Mouse (Mus musculus) neural tube, embryonic 11.5 days (tissue): Measurements from ENCODE around the gene Tnfsf9. TPM values are rescaled to one million over a fixed set of nuclear protein-coding genes. Genes with fewer than 3 reads are reported as not detected.
"Not testable (repeated sequence)": the region's sequence is repeated elsewhere in the genome, so short reads cannot be mapped to it uniquely, and the experiment has no call there.

Experiments used
- ATAC-seq: fragments of 200-750 bp; cut with Nextera tagmentation; 2 replicates; pipeline ENCODE4 v1.8.0; 2017; ENCODE audit warnings: moderate number of reproducible peaks, mild to moderate bottlenecking, moderate TSS enrichment, moderate library complexity; ENCODE audit not compliant: insufficient read depth, low FRiP score, low TSS enrichment
- DNase-seq: peaks from one replicate; pipeline ENCODE4 v3.0.0-alpha.2; 2015; ENCODE audit warnings: low spot score
- H3K27ac ChIP-seq: fragments of 300-500 bp; sonication (generic); 2 replicates; pipeline ENCODE4 v1.5.1; 2014; ENCODE audit warnings: low read depth, mild to moderate bottlenecking, low read length
- H3K27me3 ChIP-seq: fragments of 300-500 bp; sonication (generic); 2 replicates; pipeline ENCODE4 v1.6.1; 2014; ENCODE audit warnings: mild to moderate bottlenecking, low read length, mixed read lengths; ENCODE audit not compliant: control insufficient read depth, insufficient read depth
- H3K36me3 ChIP-seq: fragments of 300-500 bp; sonication (generic); 2 replicates; pipeline ENCODE4 v1.6.1; 2014; ENCODE audit warnings: mild to moderate bottlenecking, low read length, moderate library complexity, mixed read lengths; ENCODE audit not compliant: control insufficient read depth, insufficient read depth
- H3K4me1 ChIP-seq: fragments of 300-500 bp; sonication (generic); 2 replicates; pipeline ENCODE4 v1.6.1; 2014; ENCODE audit warnings: low read length, mixed read lengths; ENCODE audit not compliant: control insufficient read depth, insufficient read depth
- H3K4me2 ChIP-seq: fragments of 300-500 bp; sonication (generic); 2 replicates; pipeline ENCODE4 v1.6.1; 2014; ENCODE audit warnings: low read depth, mild to moderate bottlenecking, moderate library complexity
- H3K4me3 ChIP-seq: fragments of 300-500 bp; sonication (generic); 2 replicates; pipeline ENCODE4 v1.5.1; 2014; ENCODE audit warnings: low read depth, low read length
- H3K9ac ChIP-seq: fragments of 300-500 bp; sonication (generic); 2 replicates; pipeline ENCODE4 v1.6.1; 2014; ENCODE audit warnings: mild to moderate bottlenecking, low read length
- H3K9me3 ChIP-seq: fragments of 300-500 bp; sonication (generic); 2 replicates; pipeline ENCODE4 v1.6.1; 2016; ENCODE audit warnings: low read length; ENCODE audit not compliant: control insufficient read depth
- WGBS: fragments of 180-500 bp; shearing (Covaris S2); extraction: QIAGEN DNeasy Blood & Tissue Kit; methylation state at CpG from one replicate; pipeline ENCODE4 v1.1.7; 2014; 5-methylcytosine and 5-hydroxymethylcytosine counted together
- polyA plus RNA-seq: library from polyadenylated mRNA; unstranded; fragments of >200 nt; fragmentation: Nextera tagmentation; extraction: Ambion mirVana; gene quantifications from 2 replicates; pipeline ENCODE4 v1.2.1, GENCODE M21; 2014

Tnfsf9 gene
- polyA plus RNA-seq, 1 experiment from 2014 or later: 6.8 TPM

DNA sequence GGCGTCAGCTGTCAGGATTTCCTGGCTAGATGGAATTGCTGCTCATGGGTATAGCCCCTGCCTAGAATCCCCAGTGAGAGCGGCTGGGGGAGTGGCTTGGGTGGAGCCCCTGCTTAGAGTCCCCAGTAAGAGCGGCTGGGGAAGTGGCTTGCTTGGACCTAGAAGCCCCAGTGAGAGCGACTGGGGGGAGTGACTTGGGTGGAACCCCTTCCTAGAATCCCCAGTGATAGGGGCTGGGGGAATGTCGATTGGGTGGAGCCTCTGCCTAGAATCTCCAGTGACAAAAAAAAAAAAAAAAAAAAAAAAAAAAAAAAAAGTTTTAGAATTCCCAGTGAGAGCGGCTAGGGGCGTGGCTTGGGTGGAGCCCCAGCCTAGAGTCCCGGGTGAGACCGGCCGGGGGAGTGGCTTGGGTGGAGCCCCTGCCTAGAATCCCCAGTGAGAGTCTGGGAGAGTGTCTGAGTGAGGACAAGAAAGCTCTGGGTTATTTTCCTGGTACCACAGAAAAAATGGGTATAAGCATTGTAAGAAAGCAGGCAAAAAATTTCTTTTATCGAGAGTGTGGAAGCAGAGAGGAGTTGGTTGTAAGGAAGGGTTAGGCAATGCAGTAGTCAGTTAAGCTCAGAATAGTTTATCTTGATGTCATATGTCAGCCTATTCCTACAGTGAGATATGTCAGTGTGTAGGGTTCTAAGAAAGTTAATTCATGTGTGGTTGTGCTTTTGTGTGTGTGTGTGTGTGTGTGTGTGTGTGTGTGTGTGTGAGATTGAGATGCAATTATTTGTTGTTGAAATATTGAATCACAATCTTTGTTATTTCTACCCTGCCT, 13.6 kb downstream of the Tnfsf9 start:
- Histone ChIP-seq H3K4me1 (no peaks in the 10 kb centered on the region), H3K9ac (no peak overlapping the region), H3K27ac (no peak overlapping the region), H3K9me3 (no peaks in the 10 kb centered on the region), H3K36me3 (no peaks in the 10 kb centered on the region), H3K4me3 (no peak overlapping the region), H3K4me2 (no peak overlapping the region), H3K27me3 (no peaks in the 10 kb centered on the region)
- DNase-seq (peak; percentile 53), ATAC-seq (peak; percentile 67)
- 1% methylated on average over 11 of the region's 11 CpGs for WGBS

DNA sequence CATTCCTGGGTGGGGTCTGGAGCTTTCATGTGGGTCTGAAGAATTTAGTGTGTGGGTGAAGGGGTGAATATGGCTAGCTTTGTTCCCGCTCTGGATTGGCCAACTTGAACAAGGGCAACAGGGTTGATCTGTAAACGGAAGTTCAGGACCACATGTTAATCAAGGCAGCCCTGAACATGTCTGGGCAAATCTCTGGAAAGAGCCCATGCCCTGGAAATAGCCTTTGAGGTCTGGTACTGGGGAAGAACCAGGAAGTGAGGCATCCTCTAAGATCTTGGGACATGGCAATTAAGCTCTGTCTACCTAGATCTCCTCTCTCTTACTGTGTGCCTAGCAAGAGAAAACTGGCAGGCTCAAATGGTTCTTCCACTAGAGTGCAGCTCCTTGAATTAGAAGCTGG, 16.7 kb downstream of the Tnfsf9 start:
- H3K4me3 ChIP-seq: no peak overlapping the region
- ATAC-seq (no peak), DNase-seq (no peak)
- 86% methylated on average over 2 of the region's 2 CpGs for WGBS
- H3K27ac ChIP-seq: no peak overlapping the region
- H3K9ac ChIP-seq: no peak overlapping the region
- no peak overlapping the region for H3K4me2 ChIP-seq
- no peaks in the 10 kb centered on the region for H3K9me3 ChIP-seq
- no peaks in the 10 kb centered on the region for H3K4me1 ChIP-seq
- H3K36me3 ChIP-seq: no peaks in the 10 kb centered on the region
- H3K27me3 ChIP-seq: no peaks in the 10 kb centered on the region

DNA sequence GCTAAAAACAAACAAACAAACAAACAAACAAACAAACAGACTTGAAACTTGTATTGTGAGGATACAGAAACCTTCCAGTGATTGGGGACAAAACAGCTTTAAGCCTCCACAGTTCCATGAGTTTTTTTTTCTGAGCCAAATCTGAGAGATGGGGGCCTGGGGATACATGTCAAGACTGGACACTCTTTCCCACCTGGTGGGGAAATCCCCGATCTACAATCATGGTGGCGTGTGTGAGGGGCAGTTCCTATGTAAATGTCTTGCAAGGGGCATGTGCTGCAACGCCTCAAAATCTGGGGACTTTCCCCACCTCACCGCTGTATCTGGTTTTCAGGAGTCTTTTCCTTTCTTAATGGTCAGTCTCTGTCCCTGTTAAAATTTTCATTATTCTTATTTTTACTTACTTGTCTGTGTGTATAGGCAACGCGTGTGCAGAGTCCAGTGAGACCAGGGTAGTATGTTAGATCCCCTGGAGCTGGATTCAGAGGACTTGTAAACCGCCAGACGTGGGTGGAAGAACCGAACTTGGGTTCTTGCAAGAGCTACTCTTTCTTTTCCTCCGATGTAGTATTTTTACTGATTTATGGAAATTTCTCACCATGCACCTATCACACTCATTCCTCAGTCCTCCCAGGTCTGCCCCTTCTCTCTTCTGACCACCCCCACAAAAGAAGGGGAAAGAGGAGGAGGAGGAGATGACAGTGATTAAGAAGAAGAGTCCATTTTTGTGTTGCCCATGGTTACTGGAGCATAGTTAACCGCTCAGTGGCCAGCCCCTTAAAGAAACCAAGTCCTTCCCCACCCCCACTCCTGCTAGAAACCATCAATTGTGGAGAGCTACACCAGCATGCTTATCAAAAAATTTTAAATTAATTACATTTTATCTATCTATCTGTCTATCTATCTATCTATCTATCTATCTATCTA, 18.3 kb downstream of the Tnfsf9 start:
- Histone ChIP-seq H3K36me3 (no peaks in the 10 kb centered on the region), H3K9ac (no peak overlapping the region), H3K4me2 (no peak overlapping the region), H3K27ac (no peak overlapping the region), H3K4me1 (no peaks in the 10 kb centered on the region), H3K9me3 (no peaks in the 10 kb centered on the region), H3K4me3 (no peak overlapping the region), H3K27me3 (no peaks in the 10 kb centered on the region)
- no peak for DNase-seq
- no peak for ATAC-seq
- WGBS: 88% methylated on average over 11 of the region's 11 CpGs

DNA sequence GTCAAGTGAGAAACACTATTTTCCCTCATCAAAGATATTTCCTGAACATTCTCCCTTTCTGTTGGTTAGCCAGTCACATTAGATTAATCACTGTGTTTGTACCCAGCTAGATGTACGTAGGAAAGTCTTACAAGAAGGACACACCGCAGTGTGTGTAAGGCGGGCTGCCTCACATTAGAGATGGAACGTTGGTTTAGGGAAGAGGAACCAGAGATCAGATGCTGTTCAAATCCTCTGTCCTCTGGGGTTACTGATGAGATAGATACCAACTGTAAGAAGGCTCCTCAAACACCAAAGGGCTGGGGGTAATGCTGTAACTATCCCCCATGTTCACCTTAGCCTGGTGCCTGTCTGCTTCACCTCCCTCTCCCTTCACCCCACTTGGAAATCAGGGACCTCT, 19.7 kb downstream of the Tnfsf9 start:
- Histone ChIP-seq H3K4me1 (no peaks in the 10 kb centered on the region), H3K4me2 (no peak overlapping the region)
- 90% methylated on average over 4 of the region's 4 CpGs for WGBS

DNA sequence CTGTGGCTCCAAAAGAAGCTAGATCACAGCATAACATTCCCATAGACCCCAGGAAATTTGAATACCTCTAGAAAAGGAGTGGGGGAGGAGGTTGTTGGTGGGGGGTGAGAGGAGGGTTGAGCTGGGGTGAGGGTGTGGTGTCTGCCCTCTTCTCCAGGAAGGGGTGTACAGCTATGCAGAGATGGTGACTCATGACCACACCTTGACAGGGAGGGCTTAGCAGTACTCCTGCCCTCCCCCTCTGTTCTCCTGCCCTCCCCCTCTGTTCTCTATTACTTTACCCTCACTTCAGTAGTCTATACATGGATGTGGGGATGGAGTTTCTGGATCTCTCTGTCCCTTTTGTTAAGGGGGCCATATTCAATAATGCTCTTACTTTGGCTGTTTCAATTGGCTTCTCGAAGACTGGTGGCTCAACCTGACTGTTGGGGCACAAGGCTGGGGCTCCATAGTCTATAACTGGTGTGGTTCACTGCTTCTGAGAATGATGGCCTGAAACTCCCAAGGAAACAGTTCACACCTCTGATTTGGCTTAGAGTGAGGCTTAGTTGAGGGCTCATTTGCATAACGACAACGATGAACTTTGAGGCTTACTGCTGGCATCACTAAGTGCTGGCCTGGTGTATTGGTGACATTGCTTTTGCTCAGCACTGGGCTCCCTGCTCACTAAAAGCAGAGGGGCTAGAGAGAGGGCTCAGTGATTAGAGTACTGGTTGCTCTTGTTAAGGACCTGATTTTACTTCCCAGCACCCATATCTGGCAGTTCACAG, 20.9 kb downstream of the Tnfsf9 start:
- Histone ChIP-seq H3K4me3 (no peak overlapping the region), H3K36me3 (no peaks in the 10 kb centered on the region), H3K9ac (no peak overlapping the region), H3K4me2 (no peak overlapping the region), H3K27me3 (no peaks in the 10 kb centered on the region), H3K9me3 (no peaks in the 10 kb centered on the region), H3K4me1 (no peaks in the 10 kb centered on the region), H3K27ac (no peak overlapping the region)
- ATAC-seq: no peak
- WGBS: 51% methylated on average over 3 of the region's 3 CpGs
- no peak for DNase-seq

More for the DNA sequence above, 19.7 kb downstream of the Tnfsf9 start:
- DNase-seq: no peak
- no peak for ATAC-seq
- H3K9me3 ChIP-seq: no peaks in the 10 kb centered on the region
- no peak overlapping the region for H3K9ac ChIP-seq
- H3K27ac ChIP-seq: no peak overlapping the region
- no peaks in the 10 kb centered on the region for H3K27me3 ChIP-seq
- no peaks in the 10 kb centered on the region for H3K36me3 ChIP-seq
- no peak overlapping the region for H3K4me3 ChIP-seq

DNA sequence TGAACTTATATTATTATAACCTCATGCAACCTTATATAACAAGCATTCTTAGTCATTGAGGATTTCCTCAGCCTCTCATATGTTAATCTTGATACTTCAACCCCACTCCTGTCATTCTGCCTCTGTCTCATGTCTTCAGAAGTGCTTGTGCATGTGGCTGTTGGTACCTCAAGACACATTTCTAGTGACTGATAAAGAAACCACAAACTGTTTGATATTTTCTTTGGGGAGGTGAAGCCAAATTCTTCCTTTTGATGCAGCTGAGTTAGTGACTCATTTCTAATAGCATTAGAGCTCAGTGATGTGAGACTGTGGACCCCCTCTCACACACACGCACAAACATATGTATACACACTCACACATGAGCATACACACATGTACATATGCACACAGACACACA, 26.7 kb downstream of the Tnfsf9 start:
- Histone ChIP-seq H3K9me3 (no peaks in the 10 kb centered on the region), H3K4me1 (no peaks in the 10 kb centered on the region), H3K9ac (no peak overlapping the region), H3K27me3 (no peaks in the 10 kb centered on the region), H3K36me3 (no peaks in the 10 kb centered on the region), H3K4me3 (no peak overlapping the region), H3K4me2 (no peak overlapping the region), H3K27ac (no peak overlapping the region)
- 77% methylated on average over 1 of the region's 1 CpGs for whole genome bisulfite sequencing
- DNase-seq (no peak), ATAC-seq (no peak)

DNA sequence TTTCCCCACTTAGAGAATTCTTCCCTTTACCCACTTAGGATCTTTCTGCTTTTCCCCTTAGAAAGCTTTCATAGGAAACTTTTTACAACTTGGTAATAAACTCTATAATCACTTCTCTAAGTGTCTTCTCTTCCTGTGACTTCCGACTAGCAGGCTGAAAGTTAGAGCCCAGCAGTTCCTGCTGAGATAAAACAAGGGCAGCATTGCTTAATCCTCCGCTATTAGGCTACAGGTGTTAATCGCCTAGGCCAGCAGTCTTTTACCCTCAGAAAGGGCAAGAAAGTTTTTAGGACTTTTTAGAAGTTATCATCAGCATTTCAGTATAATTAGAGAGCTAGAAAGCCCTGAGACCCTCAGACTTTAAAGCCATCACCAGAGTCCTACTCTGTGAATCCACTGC, 28.9 kb downstream of the Tnfsf9 start:
- H3K4me1 ChIP-seq, DNase-seq: not testable (repeated sequence)
- WGBS: 2% methylated on average over 3 of the region's 3 CpGs

DNA sequence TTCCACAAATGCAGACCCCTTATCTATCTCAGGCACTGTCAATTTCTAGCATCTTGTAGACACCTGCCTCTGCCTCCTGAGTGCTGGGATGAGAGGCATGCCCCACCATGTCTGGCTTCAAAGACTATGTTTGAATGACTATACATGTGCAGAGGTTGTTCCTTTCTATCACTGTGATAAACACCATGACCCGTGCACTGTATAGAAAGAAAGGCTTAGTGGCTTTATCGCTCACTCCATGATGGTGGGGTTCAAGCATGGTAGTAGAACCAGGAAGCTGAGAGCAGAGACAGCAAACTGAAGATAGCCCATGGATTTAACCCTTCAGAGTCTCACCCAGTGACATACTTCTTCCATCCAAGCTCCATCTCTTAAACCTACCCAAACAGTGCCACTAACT, 29.6 kb downstream of the Tnfsf9 start:
- no peak for DNase-seq
- no peaks in the 10 kb centered on the region for H3K36me3 ChIP-seq
- H3K27me3 ChIP-seq: no peaks in the 10 kb centered on the region
- WGBS: 77% methylated on average over 2 of the region's 2 CpGs
- H3K4me2 ChIP-seq: no peak overlapping the region
- no peak overlapping the region for H3K4me3 ChIP-seq
- no peak overlapping the region for H3K27ac ChIP-seq
- H3K9ac ChIP-seq: no peak overlapping the region
- no peaks in the 10 kb centered on the region for H3K4me1 ChIP-seq
- H3K9me3 ChIP-seq: no peaks in the 10 kb centered on the region
- no peak for ATAC-seq

More for the DNA sequence above, 28.9 kb downstream of the Tnfsf9 start:
- not testable (repeated sequence) for H3K27me3 ChIP-seq, H3K36me3 ChIP-seq, H3K4me3 ChIP-seq, H3K4me2 ChIP-seq, H3K9ac ChIP-seq, ATAC-seq, H3K9me3 ChIP-seq, H3K27ac ChIP-seq
